Mouse (Mus musculus): ENCODE data around the gene Cfap43.
"Not testable (repeated sequence)": the region's sequence is repeated elsewhere in the genome, so short reads cannot be mapped to it uniquely, and the experiment has no call there.

Gene Cfap43

DNA sequence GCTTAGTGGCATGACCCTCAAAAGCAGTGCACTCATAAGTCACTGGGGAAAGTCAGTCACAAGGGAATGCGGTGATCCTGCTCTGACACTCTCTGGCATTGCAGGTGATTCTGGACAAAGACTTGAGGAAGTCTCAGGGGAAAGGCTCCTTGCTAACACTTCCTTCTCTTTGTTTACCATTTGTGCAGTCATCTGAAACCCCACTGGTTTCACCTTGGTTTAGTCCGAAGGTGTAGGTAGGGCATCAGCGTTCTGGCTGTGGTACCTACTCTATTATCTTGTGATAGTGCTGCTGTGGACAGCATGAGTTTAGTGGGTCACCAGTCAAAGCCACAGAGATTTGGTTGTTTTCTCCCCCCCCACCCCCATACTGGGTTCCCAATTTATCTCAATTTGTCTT is 69.4 kb downstream of the Cfap43 start:
- no peak for DNase-seq

DNA sequence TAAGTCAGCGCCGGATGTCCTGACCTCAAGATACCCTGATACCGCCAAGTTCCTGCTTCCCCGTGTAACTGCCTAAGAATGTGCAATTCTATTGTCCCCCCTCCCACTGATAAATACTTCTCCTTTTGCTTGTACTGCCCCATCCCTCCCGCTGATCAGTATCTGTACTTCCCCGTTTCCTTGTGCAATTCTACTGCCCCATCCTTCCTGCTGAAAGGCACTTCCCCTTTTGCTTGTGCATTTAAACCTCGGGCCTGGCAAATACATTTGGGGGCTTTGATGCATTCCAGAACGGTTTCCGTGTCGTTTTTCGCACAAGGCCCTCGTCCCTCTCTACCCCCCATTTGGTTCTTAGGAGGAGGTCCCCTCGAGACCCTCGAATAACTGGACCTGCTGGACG is 77.9 kb downstream of the Cfap43 start:
- not testable (repeated sequence) for DNase-seq

DNA sequence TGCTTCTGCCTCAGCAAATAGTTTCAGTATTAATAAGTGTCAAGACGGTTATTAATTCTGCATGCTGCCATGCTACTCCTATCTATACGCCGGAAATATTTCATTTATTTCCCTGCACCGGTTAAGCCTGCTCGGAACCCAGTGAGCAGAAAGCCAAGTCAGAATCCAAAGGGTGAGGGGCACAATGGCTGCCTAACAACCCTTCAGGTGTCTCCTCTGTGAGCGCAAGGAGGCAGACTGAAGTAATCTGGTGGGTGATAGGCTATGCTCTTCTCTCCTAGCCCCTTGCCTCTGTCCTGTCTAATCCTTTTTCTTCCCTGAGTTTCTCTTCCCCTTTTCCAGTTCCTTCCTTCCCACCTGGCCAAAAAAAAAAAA is 81.6 kb downstream of the Cfap43 start:
- no peak for DNase-seq

DNA sequence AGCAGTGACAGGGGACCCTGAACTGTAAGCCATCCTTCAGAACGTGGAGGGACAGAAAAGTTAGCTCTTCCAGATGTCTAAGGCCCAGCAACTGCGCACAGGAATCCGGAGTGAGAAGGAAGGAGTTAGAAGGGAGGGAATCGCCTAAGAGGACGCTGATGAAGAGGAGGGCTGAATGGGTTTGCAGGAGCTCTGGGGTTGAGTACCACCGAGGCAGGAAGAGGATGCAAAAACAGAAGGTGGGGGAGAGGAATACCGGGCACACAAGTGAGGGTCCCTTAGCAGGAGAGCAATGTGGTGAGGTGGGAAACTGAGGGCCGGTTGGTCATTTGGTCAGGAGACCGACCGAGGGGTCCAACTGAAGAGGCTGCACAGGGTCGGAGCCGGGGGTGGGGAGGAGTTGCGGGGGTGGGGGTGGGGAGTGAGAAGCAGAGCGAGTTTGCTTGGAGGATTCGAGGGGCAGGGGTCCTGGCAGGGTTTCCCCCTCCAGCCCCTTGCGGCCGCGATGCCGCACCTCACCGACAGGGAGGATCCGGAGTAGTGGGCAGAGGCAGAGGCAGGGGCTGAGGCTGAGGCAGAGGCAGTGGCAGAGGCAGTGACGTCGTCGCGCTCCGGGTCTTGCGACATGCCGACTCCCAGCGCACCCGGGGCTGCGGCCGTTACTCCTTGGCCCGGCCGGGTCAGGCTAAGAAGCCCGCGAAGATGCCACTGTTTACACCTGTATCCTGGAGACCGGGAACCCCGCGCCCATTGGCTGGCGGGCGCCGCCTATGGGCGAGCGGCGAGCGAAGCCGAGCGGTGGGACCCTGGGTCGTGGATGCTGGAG is 82.2 kb downstream of the Cfap43 start:
- DNase-seq = peak; percentile 59

DNA sequence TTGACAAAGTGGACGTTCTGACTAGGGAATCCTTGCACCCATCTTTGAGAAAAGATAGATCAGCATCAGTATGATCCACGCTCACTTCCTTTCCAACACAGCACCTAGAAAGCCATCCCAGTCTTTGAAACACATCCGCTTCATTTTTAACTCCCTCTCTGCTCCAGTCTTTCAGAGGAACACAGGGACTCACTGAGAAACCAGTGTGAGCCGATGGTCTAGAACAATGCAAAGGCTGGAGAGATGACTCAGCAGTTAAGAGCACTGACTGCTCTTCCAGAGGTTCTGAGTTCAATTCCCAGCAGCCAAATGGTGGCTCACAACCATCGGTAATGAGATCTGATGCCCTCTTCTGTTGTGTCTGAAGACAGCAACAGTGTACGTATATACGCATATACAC is 83.3 kb downstream of the Cfap43 start:
- no peak for DNase-seq

DNA sequence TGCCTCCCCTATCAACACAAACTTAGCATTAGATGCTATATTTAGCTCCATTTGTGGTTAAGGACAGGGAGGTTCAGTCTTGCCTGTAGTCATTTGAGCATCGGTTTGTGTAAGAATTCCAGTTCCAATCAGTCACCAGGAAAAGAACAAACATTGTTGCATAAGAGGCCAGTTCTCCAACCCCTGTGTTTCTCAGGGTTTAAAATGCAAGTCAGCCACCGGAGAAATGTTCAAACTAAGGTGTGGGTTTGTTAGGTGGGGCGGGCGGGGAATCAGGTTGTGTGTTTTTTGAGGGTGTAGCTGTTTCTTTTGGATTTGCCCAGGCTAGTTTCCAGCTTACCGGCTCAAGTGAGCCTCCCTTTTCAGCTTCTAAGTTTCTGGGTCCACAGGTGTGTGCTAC is 84.5 kb downstream of the Cfap43 start:
- DNase-seq = no peak

DNA sequence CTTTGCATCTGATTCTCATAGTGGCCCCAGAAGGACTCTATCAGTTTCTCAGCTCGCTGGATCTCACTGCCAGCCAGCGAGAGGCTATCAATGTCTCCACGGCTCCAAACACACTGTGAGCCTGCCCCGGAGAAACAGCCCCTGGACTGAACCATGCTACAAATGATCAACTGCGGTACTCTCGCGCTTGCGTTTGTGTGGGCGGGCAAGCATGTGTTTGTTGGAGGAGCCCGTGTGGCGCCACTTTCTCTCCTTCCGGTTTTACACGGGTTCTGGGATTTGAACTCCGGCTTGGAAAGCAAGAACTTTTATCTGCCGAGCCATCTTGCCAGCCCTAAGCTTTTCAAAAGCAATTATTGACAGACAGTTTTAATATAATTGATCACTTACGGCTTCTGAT is 86.8 kb downstream of the Cfap43 start:
- no peak for DNase-seq

DNA sequence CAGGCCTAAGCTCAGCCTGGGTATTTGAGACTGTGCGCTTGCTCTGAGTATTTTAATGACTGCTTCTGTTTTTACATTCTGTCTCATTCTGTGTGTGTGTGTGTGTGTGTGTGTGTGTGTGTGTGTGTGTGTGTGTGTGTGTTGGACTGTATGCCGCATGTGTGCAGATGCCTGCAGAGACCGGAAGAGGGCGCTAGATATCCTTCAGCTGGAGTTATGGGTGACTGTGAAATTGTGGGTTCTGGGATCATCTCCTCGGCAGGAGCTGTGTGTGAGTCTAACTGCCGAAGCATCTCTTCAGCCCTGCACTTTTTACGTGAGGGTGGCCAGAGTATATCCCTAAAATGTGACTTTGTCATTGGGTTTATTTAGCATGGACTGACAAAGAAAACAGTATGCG is 88.0 kb downstream of the Cfap43 start:
- DNase-seq = no peak

DNA sequence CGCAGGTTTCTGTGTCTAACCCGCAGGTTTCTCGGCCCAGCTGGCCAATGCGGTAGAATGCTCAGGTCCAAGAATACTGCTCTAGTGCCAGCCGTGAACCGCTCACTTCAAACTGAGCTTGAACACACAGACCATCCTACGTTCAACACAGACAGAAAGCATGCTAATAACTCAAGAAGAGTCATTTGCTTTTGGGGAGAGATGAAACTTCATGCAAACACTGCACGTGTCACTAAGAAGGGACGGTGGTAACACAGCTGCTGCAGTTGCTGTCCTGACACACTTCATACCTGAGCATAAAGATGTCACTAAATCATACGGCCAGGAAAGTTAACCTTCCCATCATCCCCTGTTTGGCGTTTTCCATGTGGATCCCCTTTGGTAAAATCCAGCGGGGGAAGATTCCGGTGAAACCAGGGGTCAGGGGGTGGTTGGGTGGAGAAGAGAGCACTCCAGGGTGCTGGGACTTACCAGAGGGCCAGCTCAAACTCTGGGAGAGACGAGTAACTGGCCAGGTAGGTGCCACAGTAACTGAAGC is 89.1 kb downstream of the Cfap43 start:
- DNase-seq = no peak

DNA sequence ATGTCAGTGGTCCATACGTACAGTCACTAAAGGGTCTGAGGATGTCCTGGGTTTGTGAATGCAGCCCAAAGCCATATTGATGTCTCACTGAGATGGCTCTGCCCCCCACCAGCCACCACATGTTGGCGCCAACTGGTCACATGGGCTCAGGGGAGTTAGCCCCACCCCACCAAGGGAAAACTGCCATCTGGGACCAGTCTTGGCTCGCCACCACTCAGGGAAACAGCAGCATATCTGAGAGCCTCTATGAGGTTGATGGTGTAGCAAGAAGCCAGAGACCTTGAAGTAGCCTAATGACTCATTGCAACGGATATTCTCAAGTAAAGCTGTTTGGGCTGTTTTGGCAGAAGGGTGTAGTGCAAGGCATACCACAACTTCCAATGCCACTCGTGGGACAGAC is 95.1 kb downstream of the Cfap43 start:
- DNase-seq = no peak

DNA sequence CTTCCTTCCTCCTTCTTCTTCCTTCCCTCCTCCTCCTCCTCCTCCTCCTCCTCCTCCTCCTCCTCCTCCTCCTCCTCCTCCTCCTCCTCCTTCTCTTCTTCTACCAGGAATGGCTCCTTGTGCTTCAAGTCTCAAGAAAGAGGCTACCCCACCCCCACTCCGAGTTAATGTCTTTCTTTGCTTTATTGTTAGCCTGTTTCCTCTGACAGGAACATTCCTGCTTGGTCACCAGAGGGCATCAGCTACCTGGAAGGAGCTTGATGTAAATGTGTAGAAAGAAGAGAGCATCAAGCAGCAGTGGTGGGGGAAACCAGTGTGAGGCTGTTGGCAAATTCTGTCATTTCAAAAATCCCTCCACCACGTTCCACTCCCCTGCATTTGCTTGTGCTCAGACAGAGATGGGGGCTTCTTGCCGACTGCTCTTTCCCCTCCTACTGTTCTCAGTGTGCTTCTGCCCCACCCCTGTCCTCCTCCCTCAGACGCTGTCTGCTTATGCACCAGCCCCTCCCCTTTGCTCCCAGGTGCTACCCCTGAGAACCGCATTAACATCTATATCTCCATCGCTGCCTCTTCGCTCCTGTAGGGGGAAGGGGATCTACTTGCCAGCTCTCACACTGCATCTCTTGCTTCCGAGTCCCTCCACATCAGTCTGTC is 96.8 kb downstream of the Cfap43 start:
- DNase-seq = no peak

DNA sequence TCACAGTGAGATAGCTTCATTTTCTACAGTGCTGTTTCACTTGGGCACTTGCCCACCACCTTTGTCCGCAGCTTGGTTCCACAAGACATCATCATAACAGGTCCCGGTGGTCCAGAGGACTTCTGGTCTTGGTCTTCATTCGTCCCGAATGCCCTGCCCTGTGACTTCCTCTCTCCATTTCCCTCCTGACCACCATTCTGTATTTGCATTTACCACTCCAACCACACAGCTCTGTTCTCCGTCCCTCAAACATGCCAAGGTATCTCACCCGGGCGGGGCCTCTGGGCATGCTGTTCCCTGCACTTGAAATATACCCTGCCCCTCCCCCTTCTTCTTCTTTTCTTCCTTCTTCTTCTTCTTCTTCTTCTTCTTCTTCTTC is 97.6 kb downstream of the Cfap43 start:
- DNase-seq = no peak

DNA sequence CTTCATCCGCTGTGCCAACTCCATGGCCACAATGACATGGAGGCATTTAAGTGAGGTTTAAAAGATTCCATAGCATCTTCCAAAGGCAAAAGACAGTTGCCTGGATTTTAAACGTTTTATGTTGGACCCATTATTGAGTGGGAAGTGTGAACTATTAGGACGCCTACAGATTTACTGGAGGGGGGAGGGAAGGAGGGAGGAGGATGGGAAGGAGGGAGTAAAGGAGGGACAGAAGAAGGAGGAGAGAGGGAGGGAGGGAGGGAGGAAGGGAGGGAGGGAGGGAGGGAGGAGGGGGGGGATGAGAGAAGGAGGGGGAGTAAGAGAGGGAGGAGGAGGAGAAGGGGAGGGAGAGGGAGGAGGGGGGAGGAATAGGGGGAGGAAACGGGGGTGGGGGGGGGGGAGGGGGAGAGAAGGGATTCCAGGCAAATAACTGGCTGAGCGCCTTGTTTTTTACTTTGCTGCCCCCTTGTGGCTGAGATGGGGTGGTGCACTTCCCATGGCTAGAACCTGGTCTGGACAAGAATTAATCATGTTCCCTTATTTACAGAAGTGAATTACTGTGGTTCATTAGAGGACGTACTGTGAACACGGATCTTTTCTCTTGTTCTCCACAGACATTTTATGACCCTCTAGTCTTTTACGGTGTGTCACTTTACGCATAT is 98.1 kb downstream of the Cfap43 start:
- DNase-seq = peak; percentile 70

DNA sequence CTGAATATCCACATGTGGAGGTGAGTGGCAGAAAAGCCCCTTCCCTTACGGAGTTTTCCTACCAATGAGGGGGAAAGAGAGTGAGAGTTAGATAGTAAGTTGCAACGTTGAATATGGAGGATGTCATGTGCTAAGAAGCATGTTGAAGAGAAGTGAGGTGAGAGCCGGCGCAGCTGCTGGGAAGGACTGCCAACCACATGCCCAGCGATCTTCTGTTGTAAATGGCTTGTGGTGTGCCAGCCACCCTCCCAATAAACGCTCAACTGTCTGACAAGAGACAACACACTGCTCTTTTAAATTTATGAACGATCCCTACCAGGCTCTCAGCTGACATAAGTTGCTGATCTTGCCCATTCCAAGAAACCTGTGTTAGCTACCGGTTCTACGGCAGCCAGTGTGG is 101.4 kb downstream of the Cfap43 start:
- no peak for DNase-seq

DNA sequence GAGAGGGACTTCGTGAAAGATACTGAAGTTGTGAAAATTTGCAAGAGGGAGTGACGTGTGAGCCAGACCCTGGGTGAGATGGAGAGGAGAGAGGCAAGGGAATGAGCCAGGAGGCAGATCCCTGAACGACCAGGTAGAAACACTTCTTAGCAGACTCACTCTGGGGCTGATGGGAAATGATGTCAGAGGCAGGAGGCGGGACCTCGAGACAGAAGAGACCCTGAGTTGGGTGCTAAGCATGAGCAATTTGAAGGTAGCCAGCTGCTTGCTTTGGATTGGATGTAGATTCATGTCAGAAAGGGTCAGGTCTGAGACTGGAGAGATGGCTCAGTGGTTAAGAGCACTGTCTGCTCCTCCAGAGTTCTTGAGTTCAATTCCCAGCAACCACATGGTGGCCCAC is 104.4 kb downstream of the Cfap43 start:
- DNase-seq = no peak

DNA sequence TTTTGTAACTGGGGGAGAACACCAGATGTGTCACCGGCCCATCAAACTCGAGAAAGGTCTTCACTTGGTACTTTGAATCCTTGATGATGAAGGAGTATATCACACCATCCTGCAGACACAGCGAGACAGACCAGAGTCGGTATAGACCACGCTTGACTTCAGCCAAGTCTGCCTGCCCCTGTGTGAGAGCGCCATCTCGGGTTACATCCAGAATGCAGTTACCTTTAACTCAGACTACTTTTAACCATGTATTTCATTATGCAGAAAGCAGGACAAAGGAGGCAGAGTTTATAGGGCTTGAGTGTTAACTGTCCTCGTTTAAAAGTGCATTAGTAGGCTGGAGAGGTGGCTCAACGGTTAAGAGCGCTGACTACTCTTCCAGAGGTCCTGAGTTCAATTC is 107.0 kb downstream of the Cfap43 start:
- no peak for DNase-seq

DNA sequence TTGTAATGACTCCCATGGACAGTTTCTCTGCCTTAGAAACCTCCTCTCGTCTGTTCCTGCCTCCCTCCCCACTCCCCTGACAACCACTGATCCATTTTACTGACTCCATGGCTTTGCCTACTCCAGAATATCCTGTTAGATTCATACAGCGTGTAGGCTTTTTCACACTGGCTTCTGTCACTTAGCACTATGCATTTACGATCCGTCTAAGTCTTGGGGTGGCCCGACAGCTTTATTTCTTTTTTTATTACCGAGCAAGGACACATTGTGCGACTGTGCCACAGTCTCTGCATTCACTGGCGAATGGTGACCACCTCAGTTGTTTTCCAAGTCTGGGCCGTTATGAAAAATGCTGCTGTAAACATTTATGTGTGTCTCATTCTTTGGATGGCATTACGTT is 120.5 kb downstream of the Cfap43 start:
- no peak for DNase-seq

DNA sequence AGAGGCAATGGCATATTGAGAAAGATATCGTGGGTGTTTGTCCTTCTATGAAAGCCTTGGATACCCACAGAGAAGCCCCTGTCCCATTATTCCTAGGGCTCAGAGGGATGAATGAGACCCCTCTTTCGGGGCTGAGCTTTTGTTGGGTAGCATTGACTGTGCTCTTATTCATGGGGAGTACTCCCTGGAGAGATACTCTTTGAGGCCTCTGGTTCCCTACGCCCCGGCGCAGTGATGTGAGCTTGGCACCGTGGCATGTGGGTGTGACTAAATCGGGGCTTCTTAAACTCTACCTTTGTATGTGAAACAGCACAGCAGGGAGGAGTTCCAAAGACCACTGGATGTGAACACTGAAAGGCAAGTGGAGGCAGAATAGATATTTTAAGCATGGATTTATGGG is 122.4 kb downstream of the Cfap43 start:
- DNase-seq = no peak

DNA sequence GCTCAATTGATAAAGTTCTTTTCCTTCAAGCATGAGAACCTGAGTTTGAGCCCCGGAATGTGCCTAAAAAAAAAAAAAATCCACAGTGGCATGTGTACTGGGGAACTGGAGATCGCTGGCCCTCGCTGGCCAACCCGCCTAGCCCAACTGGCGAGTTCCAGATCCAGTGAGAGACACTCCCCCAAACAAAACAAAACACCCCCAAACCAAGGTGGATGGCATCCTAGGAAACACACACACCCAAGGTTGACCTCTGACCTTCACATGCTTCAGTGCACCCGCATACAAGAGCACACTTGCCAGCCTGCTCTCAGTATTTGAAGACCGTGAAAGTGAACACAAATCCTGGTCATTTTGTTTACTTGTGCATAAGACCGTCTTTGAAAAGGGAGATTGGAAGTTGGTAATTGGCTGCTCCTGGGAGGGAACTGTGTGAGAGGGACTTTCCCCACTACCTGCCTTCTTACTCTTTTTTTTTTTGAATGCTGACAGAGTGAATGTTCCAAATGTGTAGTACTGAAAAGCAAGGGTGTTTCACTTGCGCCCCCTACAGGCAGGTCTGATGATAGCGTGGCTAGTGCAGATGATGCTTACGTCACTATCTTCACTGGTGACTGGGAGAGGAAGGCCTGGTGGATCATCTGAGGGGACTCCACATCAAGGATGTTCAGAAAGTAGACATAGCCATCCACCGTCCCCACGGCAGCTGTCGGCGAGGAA is 123.9 kb downstream of the Cfap43 start:
- DNase-seq = peak; percentile 76

DNA sequence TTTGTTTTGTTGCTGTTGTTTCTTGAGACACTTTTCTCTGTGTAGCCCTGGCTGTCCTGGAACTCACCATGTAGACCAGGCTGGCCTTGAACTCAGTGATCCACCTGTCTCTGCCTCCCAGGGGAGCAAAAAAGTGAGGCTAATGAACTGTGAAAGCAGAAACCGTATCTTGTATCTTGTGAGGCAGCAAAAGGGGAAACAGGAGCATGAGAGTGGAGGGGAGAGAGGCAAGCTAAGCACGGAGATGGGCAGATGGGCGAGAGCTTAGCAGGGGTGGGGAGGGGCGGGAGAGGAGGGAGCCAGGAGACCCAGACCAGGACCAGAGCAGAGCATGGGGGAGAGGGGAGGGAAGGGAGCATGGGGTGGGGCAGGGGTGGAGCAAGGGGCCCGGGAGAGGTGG is 124.8 kb downstream of the Cfap43 start:
- no peak for DNase-seq

DNA sequence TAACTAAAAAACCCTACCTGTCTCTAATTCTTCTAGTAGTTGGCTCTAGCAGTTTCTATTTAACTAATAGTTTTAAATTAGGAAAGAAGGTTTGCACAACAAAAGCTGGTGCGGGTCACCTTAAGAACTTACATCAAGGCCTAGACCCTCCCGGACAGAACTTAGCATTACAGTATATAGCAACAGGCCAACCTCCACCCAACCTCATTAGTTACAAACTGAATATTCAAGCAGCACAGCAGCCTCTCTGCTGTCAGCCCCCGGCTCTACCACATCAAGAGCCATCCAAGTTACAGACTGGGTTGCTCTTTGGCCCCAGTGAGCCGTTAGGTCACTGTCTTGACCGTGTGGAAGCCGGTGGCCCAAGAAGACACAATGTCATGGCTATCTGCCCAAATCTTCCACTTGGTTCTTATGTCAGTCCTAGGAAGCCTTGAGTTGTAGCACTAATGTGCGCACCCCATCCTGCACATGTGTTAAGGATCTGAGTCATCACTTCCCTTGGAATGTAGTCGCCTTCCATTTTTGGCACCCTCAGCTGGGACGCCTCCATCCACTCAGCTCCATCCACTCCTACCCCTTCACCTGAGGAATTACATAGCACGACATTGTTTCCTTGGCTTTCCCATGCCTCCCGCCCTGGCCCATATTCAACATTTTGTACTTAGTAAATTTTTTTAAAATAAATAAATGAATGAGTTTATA is 128.6 kb downstream of the Cfap43 start:
- no peak for DNase-seq

DNA sequence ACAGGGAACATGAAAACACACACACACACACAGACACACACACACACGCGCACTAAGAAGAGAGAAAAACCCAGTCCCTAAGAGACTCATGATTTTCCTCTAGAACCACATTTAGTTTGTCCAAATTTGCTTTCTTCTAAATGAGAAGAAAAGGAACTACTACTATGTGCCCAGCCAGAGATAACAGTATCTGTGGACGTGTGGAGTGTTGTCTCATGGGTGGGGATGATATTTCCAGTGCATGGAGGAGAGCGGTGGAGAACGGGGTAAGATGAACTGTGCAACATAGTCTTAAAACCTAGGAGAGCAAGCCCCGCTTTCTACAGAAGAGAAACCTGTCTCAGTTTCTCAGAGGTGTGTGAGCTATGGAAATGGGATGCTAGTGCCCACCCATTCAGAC is 135.2 kb downstream of the Cfap43 start:
- no peak for DNase-seq

DNA sequence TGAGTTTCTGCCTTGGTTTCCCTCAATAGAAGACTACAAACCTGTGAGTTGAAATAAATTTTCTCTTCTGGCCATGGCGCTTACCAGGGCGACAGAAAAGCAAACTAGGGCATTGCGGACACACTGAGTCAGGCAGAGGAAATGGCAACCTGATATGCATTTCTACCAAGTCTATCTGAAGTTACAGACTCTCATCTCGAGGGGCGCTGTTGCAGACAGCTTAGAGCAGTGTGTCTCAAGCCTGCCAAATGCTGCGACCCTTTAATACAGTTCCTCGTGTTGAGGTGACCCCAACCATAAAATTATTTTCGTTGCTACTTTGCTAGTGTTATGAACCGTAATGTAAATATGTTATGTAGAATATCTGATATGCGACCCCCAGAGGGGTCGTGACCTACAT is 138.1 kb downstream of the Cfap43 start:
- no peak for DNase-seq

Data from lung, postnatal 14 days (tissue).